Mouse (Mus musculus) right cerebral cortex, adult 2 months (tissue): Measurements from ENCODE around the gene Olfr1342.
A peak's percentile ranks its signal among the peaks of the same experiment; 100 is the strongest.

ENCODE experiments used
- DNase-seq, 2 experiments: peaks; one replicate each; pipeline ENCODE4 v3.0.0; 2021 to 2022; ENCODE audit warnings: low spot score in 2 of 2

The Olfr1342 gene

GRCm38 (mm10) chr4:118692412-118692973 is at the start of gene Olfr1342:
Gene Olfr1342 (minus strand): TSS chr4:118692756.
- no peak for DNase-seq

GRCm38 (mm10) chr4:118741881-118742280 is 49.3 kb upstream of the Olfr1342 start:
- DNase-seq: no peak

DNA sequence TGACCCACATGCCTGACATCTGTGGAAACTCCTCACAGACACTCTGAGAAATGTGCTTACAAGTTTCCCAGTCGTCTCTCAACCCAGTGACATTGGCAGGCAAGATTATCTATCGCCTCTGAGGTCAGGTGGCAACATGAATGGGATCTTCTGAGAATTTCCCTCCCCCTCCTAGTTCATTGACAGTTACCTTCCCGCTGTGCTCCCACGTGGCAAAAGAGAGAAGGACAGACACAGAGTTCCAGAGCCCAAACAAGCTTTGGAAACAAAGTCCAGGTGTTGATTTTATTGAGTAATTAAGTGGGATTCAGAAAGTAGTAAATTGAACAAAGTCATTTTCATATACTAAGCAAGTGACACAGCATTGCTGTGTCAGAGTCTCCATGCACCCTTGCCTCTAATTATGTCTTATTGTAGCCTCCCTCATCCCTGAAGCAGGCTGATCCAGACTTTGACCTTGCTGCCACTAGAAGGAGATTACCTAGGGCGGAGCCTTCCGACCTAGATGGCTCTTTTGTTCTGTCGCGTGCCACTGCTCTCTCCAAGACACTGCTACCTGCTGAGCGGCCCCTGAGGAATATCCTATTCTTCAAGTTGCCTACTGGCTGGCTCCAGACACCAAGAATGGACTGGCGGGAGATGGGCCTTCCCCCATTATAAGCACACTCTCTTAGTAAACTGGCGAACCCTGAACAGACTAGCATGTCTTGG is 48.6 kb upstream of the Olfr1342 start:
- DNase-seq: no peak

DNA sequence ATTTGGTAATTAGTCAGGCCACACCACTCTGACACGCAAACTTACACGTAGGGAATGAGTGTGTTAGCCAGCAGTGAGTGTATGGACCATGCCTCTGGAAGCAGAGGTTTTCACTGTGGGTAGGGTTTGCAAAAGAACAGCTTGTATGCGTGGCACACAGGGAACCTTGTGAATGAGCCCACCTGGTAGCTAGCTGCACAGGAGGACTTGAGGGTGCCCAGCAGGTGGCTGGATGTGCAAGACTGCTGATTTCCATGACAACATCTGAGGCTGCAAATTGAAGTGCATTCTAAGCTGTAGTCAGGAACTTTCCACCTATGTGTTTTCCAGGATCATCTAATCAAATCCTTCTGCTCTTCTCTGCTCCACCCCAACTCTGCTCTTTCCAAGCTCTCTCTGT is 47.0 kb upstream of the Olfr1342 start:
- DNase-seq: no peak

- no peak for DNase-seq
Measured at GRCm38 (mm10) chr4:118731875-118732274, 39.3 kb upstream of the Olfr1342 start, which contains the start of gene Olfr1339. Gene Olfr1339 (plus strand): TSS chr4:118732175.

- peak in 1 of 2 experiments; percentile 1 for DNase-seq
Measured at GRCm38 (mm10) chr4:118721742-118722483, 29.4 kb upstream of the Olfr1342 start.

- no peak for DNase-seq
Measured at GRCm38 (mm10) chr4:118719838-118720237, 27.3 kb upstream of the Olfr1342 start, which contains the start of gene Olfr1340. Gene Olfr1340 (plus strand): TSS chr4:118720138.

GRCm38 (mm10) chr4:118711656-118712055 is 19.1 kb upstream of the Olfr1342 start:
- DNase-seq: no peak

GRCm38 (mm10) chr4:118708086-118708485 is 15.5 kb upstream of the Olfr1342 start:
- no peak for DNase-seq

DNA sequence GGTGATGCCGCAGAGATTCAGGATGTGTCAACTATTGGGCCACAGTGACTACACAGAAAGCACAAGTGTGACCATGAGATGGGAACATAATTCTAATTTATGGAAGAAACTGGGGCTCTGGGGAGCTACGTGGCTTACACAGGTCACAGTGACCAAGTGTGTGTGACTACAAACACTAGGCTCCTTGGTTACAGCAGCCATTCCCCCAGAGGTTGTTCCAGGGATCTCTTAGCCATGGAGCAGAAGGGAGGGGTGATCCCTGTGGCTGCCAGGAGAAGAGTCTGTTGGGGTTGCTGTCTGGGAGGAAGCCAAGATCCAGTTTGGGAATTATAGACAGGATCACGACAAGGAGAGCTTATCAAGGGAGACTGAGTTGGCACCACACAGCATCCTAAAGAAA is 10.7 kb upstream of the Olfr1342 start, which contains the start of gene Olfr1341:
Gene Olfr1341, plus strand, starts transcription at position 301 of the 400 bp plus-strand sequence.
- DNase-seq: no peak

DNA sequence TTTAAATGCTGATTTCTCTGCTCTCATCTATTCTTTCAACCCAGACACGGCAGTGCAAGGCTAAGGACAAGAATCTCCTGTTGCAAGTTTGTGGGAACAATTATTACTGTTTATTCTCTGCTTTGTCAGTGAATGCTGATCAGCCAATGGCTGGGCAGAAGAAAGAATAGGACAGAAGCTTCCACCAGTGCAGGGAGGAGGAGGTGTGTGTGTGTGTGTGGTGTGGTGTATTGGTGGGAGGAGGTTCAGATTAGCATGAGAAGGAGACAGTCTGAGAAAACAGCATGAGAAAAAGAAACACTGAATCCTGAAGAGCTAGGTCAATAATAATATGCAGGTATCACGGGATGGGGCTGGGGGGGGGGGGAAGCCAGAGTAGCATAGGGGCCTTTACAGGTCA is 1.3 kb upstream of the Olfr1342 start:
- peak in 1 of 2 experiments; percentile 10 for DNase-seq

- no peak for DNase-seq
Measured at GRCm38 (mm10) chr4:118687086-118687485, 5.5 kb downstream of the Olfr1342 start.

- no peak for DNase-seq
Measured at GRCm38 (mm10) chr4:118658652-118659051, 33.9 kb downstream of the Olfr1342 start, which contains the start of gene Olfr62. Gene Olfr62 (plus strand): TSS chr4:118658952.

- DNase-seq: peak; percentile 69 to 78
Measured at GRCm38 (mm10) chr4:118645234-118645633, 47.3 kb downstream of the Olfr1342 start.

DNA sequence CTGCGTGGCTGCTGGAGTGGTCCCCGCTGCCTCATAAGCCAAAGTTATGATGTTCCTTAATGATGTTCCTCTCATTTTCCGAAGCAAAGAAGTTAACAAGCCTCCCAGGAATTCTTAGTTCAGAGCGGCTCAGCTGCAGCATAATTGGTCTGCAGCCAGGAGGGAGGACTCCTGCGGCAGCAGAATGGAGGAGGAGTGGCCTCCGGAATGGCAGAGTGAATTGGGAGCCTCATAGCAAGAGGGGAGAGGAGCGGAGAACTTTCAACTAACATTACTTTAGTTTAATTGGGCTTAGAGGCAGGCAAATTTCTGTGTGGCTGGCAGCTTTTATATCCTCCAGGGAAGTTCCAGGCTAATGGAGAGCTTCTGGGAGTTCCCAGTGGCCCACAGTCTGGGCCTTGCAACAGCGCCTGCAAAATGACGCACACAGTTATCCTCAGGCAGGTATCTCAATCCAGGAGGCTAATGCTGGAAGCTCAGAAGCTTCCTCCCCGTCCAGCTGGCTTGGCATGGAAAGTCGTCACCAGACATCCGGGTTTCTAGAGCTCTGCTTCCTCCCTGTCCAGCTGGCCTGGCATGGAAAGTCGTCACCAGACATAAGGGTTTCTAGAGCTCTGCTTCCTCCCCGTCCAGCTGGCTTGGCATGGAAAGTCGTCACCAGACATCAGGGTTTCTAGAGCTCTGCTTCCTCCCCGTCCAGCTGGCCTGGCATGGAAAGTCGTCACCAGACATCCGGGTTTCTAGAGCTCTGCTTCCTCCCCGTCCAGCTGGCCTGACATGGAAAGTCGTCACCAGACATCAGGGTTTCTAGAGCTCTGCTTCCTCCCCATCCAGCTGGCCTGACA is 50.0 kb downstream of the Olfr1342 start:
- DNase-seq: peak in 1 of 2 experiments; percentile 22
